In genomic region chr1:66975456-66975855, GRCm38 (mm10) we compare ENCODE assay signal across 28 mouse cellular contexts. TPM values are rescaled to one million over a fixed set of nuclear protein-coding genes. Genes with fewer than 3 reads are reported as not detected.
DNase-seq lines count a peak whose midpoint lies in the region; ATAC-seq and TF ChIP-seq lines count a peak whose summit lies in the region.
"Had no signal": no experiment of that assay in that cellular context is flagged by ENCODE, and none has a peak within 500 bp of the region (broad histone marks: within the 10 kb centered on the region; RNA-seq: fewer than 3 reads in every experiment).

No protein-coding gene starts in this region.

- ATAC-seq in kidney, embryonic 14.5 days (ENCODE audit: low FRiP score, low TSS enrichment): no peak
- ATAC-seq: forebrain, embryonic 13.5 days; forebrain, embryonic 16.5 days; hindbrain, embryonic 16.5 days; intestine, embryonic 15.5 days; Patski had no signal

- WGBS in kidney, embryonic 14.5 days: 93% methylated on average over 2 of the region's 2 CpGs

- intact Hi-C loops in gastrocnemius, adult 2 months (cut with DNase I): no loop called here

- H3K9me3 ChIP-seq in kidney, embryonic 14.5 days (ENCODE audit: control insufficient read depth, low read length): no peaks in the 10 kb centered on the region
- H3K9me3 ChIP-seq: forebrain, embryonic 10.5 days; forebrain, embryonic 13.5 days; G1E; heart, embryonic 12.5 days; heart, embryonic 15.5 days; hindbrain, embryonic 10.5 days; hindbrain, embryonic 13.5 days; intestine, embryonic 15.5 days had no signal

- DNase-seq in gastrocnemius, adult 2 months: no peak
- no peak for DNase-seq in gastrocnemius, postnatal 4 days (ENCODE audit: low spot score in 2 of 2)
- DNase-seq in kidney, adult 11 months: peak; percentile 9
- DNase-seq in kidney, postnatal 14 days: peak; percentile 7
- DNase-seq in kidney, adult 18-20 months: no peak
- DNase-seq in cerebellum, adult 11 months: no peak
- DNase-seq: adrenal gland, postnatal 10 days; B cell, adult 2 months; cerebellum, adult 18-20 months; cerebellum, adult 9-10 months; cerebellum, postnatal 14 days; gastrocnemius, postnatal 10 days; gastrocnemius, postnatal 36 days; heart, adult 11 months; heart, postnatal 36 days had no signal

- H3K4me1 ChIP-seq in kidney, embryonic 14.5 days (ENCODE audit: control insufficient read depth, insufficient read depth, low read length): no peaks in the 10 kb centered on the region
- H3K4me1 ChIP-seq: forebrain, embryonic 10.5 days; forebrain, embryonic 13.5 days; hindbrain, embryonic 10.5 days; hindbrain, embryonic 13.5 days; intestine, embryonic 15.5 days had no signal

- no peak overlapping the region; the same call in 1 of the 2 replicates for H3K4me3 ChIP-seq in gastrocnemius, adult 2 months
- H3K4me3 ChIP-seq in kidney, embryonic 14.5 days (ENCODE audit: low read length): no peak overlapping the region
- H3K4me3 ChIP-seq: forebrain, embryonic 10.5 days; forebrain, embryonic 13.5 days; heart, embryonic 12.5 days; heart, embryonic 15.5 days; hindbrain, embryonic 10.5 days; hindbrain, embryonic 13.5 days; intestine, embryonic 15.5 days had no signal

- no peak overlapping the region for H3K4me2 ChIP-seq in kidney, embryonic 14.5 days (replicated peaks; ENCODE audit: low read depth, low read length)
- H3K4me2 ChIP-seq: forebrain, embryonic 13.5 days; heart, embryonic 12.5 days; heart, embryonic 15.5 days; hindbrain, embryonic 13.5 days; intestine, embryonic 15.5 days had no signal

- H3K9ac ChIP-seq in kidney, embryonic 14.5 days (ENCODE audit: low read depth, low read length): no peak overlapping the region
- H3K9ac ChIP-seq: forebrain, embryonic 13.5 days; heart, embryonic 12.5 days; heart, embryonic 15.5 days; hindbrain, embryonic 13.5 days; intestine, embryonic 15.5 days had no signal

- H3K27ac ChIP-seq in gastrocnemius, adult 2 months: peak overlapping the region; percentile 81
- no peak overlapping the region for H3K27ac ChIP-seq in kidney, embryonic 14.5 days (ENCODE audit: low read depth, low read length)
- H3K27ac ChIP-seq: forebrain, embryonic 10.5 days; forebrain, embryonic 13.5 days; heart, embryonic 15.5 days; hindbrain, embryonic 10.5 days; hindbrain, embryonic 13.5 days; intestine, embryonic 15.5 days had no signal

- no peak for TF ChIP-seq CTCF in gastrocnemius, adult 2 months (IDR thresholded peaks at IDR 0.05)

- no peaks in the 10 kb centered on the region for H3K27me3 ChIP-seq in kidney, embryonic 14.5 days (ENCODE audit: control insufficient read depth, insufficient read depth, low read length)
- H3K27me3 ChIP-seq: CH12.LX; forebrain, embryonic 13.5 days; heart, embryonic 12.5 days; heart, embryonic 15.5 days; hindbrain, embryonic 13.5 days; intestine, embryonic 15.5 days had no signal

- H3K36me3 ChIP-seq in kidney, embryonic 14.5 days (ENCODE audit: control insufficient read depth, insufficient read depth, low read length): no peaks in the 10 kb centered on the region
- H3K36me3 ChIP-seq: forebrain, embryonic 10.5 days; G1E; heart, embryonic 12.5 days; heart, embryonic 15.5 days; hindbrain, embryonic 10.5 days; hindbrain, embryonic 13.5 days; intestine, embryonic 15.5 days had no signal

RNA-seq across cellular contexts. Expression of gene Myl1, which starts 30.3 kb away (rescaled TPM):
- total RNA-seq in gastrocnemius, adult 2 months (2021): over 10,000 TPM; 14,696 to 24,668 TPM
- over 10,000 TPM; 17,678 to 18,583 TPM for total RNA-seq in gastrocnemius, postnatal 4 days (2021)
- polyA plus RNA-seq in kidney, embryonic 14.5 days (2014; fragmentation: Nextera tagmentation; extraction: Ambion mirVana): 2.8 and 3.2 TPM in 2 replicates
- total RNA-seq: CH12.LX had no signal
- polyA plus RNA-seq: G1E, Patski had no signal

Comparison
In these comparisons a context has a peak if more than half of its experiments do, and no peak if none do; other contexts are left out.
1. DNase-seq: peak in kidney, adult 11 months (single experiment) and kidney, postnatal 14 days (single experiment); none in gastrocnemius, adult 2 months (single experiment), gastrocnemius, postnatal 4 days (0 of 2), kidney, adult 18-20 months (single experiment) and cerebellum, adult 11 months (single experiment).